Mouse (Mus musculus): ENCODE measurements around the gene Rpl22l1. TPM values are rescaled to one million over a fixed set of nuclear protein-coding genes. Genes with fewer than 3 reads are reported as not detected.
"Not testable (repeated sequence)": the region's sequence is repeated elsewhere in the genome, so short reads cannot be mapped to it uniquely, and the experiment has no call there.

Rpl22l1 gene
- polyA plus RNA-seq, 1 experiment from 2014 or later: 339 TPM

DNA sequence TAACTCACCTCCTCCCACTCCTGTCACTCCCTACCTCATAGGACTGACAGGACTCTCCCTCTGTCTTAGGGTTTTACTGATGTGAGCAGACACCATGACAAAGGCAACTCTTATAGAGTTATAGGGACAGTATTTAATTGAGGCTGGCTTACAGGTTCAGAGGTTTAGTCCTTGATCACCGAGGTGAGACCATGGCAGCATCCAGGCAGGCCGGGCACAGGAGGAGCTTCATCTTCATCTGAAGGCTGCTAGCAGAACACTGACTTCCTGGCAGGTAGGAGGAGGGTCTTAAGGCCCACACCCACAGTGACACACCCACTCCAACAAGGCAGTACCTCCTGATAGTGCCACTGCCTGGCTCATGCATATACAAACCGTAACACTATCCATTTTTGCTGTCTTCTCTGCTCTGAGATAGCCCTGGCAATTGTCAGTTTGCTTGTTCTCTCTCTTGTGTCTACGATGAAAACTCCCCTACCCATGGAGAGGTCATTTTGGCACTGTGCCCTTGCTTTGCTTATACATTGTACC lies 10.8 kb downstream of the Rpl22l1 start:
- no peaks in the 10 kb centered on the region for H3K36me3 ChIP-seq (replicated peaks; ENCODE audit: control insufficient read depth, insufficient read depth)
- no peaks in the 10 kb centered on the region for H3K4me1 ChIP-seq (replicated peaks; ENCODE audit: control insufficient read depth, insufficient read depth, low read length)
- no peaks in the 10 kb centered on the region for H3K9me3 ChIP-seq (ENCODE audit: control insufficient read depth, low read length)
- WGBS: 77% methylated on average over 4 of the region's 4 CpGs
- no peak overlapping the region for H3K27ac ChIP-seq
- no peak overlapping the region for H3K4me2 ChIP-seq (replicated peaks)
- no peak overlapping the region for H3K4me3 ChIP-seq (replicated peaks; ENCODE audit: low read length)
- no peak for ATAC-seq (ENCODE audit: low FRiP score)
- no peaks in the 10 kb centered on the region for H3K27me3 ChIP-seq (ENCODE audit: control insufficient read depth, insufficient read depth, low read length)
- DNase-seq (ENCODE audit: low spot score): no peak
- no peak overlapping the region for H3K9ac ChIP-seq

DNA sequence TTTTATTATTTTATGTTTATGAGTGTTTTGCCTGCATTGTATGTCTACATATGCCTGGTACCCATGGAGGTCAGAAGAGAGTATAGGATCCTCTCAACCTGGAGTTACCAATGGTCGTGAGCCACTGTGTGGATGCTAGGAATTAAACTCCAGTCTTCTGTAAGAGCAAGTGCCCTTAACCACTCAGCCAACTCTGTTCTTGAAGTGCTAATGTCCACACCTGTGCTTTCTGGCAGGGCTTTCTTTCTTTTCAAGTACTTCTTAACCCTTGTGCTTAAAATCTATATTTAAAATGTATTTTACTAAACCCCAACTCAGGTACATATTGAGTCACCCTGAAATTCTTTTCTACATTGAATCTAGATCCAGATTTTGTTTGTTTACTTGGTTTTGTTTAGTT lies 21.0 kb downstream of the Rpl22l1 start:
- ATAC-seq (ENCODE audit: low FRiP score) (no peak), DNase-seq (ENCODE audit: low spot score) (no peak)
- H3K9ac ChIP-seq: no peak overlapping the region
- H3K27me3 ChIP-seq (ENCODE audit: control insufficient read depth, insufficient read depth, low read length): no peaks in the 10 kb centered on the region
- H3K9me3 ChIP-seq (ENCODE audit: control insufficient read depth, low read length): no peaks in the 10 kb centered on the region
- no peak overlapping the region for H3K4me2 ChIP-seq (replicated peaks)
- H3K4me1 ChIP-seq (replicated peaks; ENCODE audit: control insufficient read depth, insufficient read depth, low read length): no peaks in the 10 kb centered on the region
- 96% methylated on average over 1 of the region's 1 CpGs for WGBS
- H3K4me3 ChIP-seq (replicated peaks; ENCODE audit: low read length): no peak overlapping the region
- no peaks in the 10 kb centered on the region for H3K36me3 ChIP-seq (replicated peaks; ENCODE audit: control insufficient read depth, insufficient read depth)
- H3K27ac ChIP-seq: no peak overlapping the region

GRCm38 (mm10) chr3:28827605-28828004 lies 22.4 kb downstream of the Rpl22l1 start:
- Histone ChIP-seq H3K36me3 (replicated peaks; ENCODE audit: control insufficient read depth, insufficient read depth) (no peaks in the 10 kb centered on the region), H3K9ac (no peak overlapping the region), H3K27ac (no peak overlapping the region), H3K9me3 (ENCODE audit: control insufficient read depth, low read length) (no peaks in the 10 kb centered on the region), H3K4me3 (replicated peaks; ENCODE audit: low read length) (no peak overlapping the region), H3K4me1 (replicated peaks; ENCODE audit: control insufficient read depth, insufficient read depth, low read length) (no peaks in the 10 kb centered on the region), H3K27me3 (ENCODE audit: control insufficient read depth, insufficient read depth, low read length) (no peaks in the 10 kb centered on the region), H3K4me2 (replicated peaks) (no peak overlapping the region)
- ATAC-seq (ENCODE audit: low FRiP score): no peak
- no peak for DNase-seq (ENCODE audit: low spot score)
- 92% methylated on average over 2 of the region's 2 CpGs for WGBS

GRCm38 (mm10) chr3:28829454-28829853 lies 24.2 kb downstream of the Rpl22l1 start:
- H3K4me3 ChIP-seq (replicated peaks; ENCODE audit: low read length): no peak overlapping the region
- no peaks in the 10 kb centered on the region for H3K9me3 ChIP-seq (ENCODE audit: control insufficient read depth, low read length)
- DNase-seq (ENCODE audit: low spot score) (no peak), ATAC-seq (ENCODE audit: low FRiP score) (no peak)
- no peak overlapping the region for H3K4me2 ChIP-seq (replicated peaks)
- H3K36me3 ChIP-seq (replicated peaks; ENCODE audit: control insufficient read depth, insufficient read depth): no peaks in the 10 kb centered on the region
- no peak overlapping the region for H3K9ac ChIP-seq
- H3K27me3 ChIP-seq (ENCODE audit: control insufficient read depth, insufficient read depth, low read length): no peaks in the 10 kb centered on the region
- no peak overlapping the region for H3K27ac ChIP-seq
- no peaks in the 10 kb centered on the region for H3K4me1 ChIP-seq (replicated peaks; ENCODE audit: control insufficient read depth, insufficient read depth, low read length)
- WGBS: 96% methylated on average over 2 of the region's 2 CpGs

DNA sequence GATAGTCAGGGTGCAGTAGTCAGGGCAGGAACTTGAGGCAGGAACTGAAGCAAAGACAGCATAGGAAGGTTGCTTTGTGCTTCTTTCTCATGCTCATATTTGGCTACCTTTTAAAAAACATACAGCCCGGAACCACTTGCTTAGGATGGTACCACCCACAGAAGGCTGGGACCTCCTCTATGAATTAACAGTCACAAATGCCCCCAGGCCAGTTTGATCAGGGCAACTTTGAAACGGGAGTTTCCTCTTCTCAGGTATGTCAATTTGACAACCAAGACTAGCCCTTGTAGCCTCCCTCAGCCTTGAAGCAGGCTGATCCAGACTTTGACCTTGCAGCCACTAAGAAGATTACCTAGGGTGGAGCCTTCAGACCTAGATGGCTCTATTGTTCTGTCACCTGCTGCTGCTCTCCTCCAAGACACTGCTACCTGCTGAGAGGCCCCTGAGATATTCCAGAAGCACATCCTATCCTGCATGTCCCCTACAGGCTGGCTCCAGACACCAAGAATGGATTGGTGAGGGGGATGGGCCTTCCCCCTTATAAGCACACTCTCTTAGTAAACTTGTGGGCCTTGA lies 31.6 kb downstream of the Rpl22l1 start:
- Histone ChIP-seq H3K27me3 (ENCODE audit: control insufficient read depth, insufficient read depth, low read length) (no peaks in the 10 kb centered on the region), H3K4me1 (replicated peaks; ENCODE audit: control insufficient read depth, insufficient read depth, low read length) (no peaks in the 10 kb centered on the region), H3K9me3 (ENCODE audit: control insufficient read depth, low read length) (no peaks in the 10 kb centered on the region), H3K27ac (no peak overlapping the region), H3K4me3 (replicated peaks; ENCODE audit: low read length) (no peak overlapping the region), H3K36me3 (replicated peaks; ENCODE audit: control insufficient read depth, insufficient read depth) (no peaks in the 10 kb centered on the region), H3K4me2 (replicated peaks) (no peak overlapping the region), H3K9ac (no peak overlapping the region)
- WGBS: 84% methylated on average over 2 of the region's 2 CpGs
- no peak for DNase-seq (ENCODE audit: low spot score)
- no peak for ATAC-seq (ENCODE audit: low FRiP score)

- DNase-seq (ENCODE audit: low spot score): no peak
Measured at GRCm38 (mm10) chr3:28841886-28842649, 36.8 kb downstream of the Rpl22l1 start.

GRCm38 (mm10) chr3:28843231-28843630 lies 38.0 kb downstream of the Rpl22l1 start:
- WGBS: 34% methylated on average over 8 of the region's 8 CpGs
- Histone ChIP-seq H3K9ac (no peak overlapping the region), H3K9me3 (ENCODE audit: control insufficient read depth, low read length) (no peaks in the 10 kb centered on the region), H3K4me2 (replicated peaks) (no peak overlapping the region), H3K27me3 (ENCODE audit: control insufficient read depth, insufficient read depth, low read length) (no peaks in the 10 kb centered on the region), H3K36me3 (replicated peaks; ENCODE audit: control insufficient read depth, insufficient read depth) (no peaks in the 10 kb centered on the region), H3K4me3 (replicated peaks; ENCODE audit: low read length) (no peak overlapping the region), H3K4me1 (replicated peaks; ENCODE audit: control insufficient read depth, insufficient read depth, low read length) (no peaks in the 10 kb centered on the region), H3K27ac (no peak overlapping the region)
- no peak for DNase-seq (ENCODE audit: low spot score)
- no peak for ATAC-seq (ENCODE audit: low FRiP score)

More at GRCm38 (mm10) chr3:28841886-28842649, 36.8 kb downstream of the Rpl22l1 start:
- 28% methylated on average over 3 of the region's 3 CpGs for WGBS
- Histone ChIP-seq H3K27me3 (ENCODE audit: control insufficient read depth, insufficient read depth, low read length) (no peaks in the 10 kb centered on the region), H3K4me3 (replicated peaks; ENCODE audit: low read length) (no peak overlapping the region), H3K9ac (no peak overlapping the region), H3K27ac (no peak overlapping the region), H3K4me2 (replicated peaks) (no peak overlapping the region), H3K4me1 (replicated peaks; ENCODE audit: control insufficient read depth, insufficient read depth, low read length) (no peaks in the 10 kb centered on the region), H3K36me3 (replicated peaks; ENCODE audit: control insufficient read depth, insufficient read depth) (no peaks in the 10 kb centered on the region), H3K9me3 (ENCODE audit: control insufficient read depth, low read length) (no peaks in the 10 kb centered on the region)
- ATAC-seq (ENCODE audit: low FRiP score): no peak

GRCm38 (mm10) chr3:28847115-28847514 lies 41.9 kb downstream of the Rpl22l1 start:
- no peak for DNase-seq (ENCODE audit: low spot score)
- H3K27ac ChIP-seq: no peak overlapping the region
- no peak overlapping the region for H3K4me2 ChIP-seq (replicated peaks)
- no peak overlapping the region for H3K9ac ChIP-seq
- no peaks in the 10 kb centered on the region for H3K27me3 ChIP-seq (ENCODE audit: control insufficient read depth, insufficient read depth, low read length)
- no peaks in the 10 kb centered on the region for H3K36me3 ChIP-seq (replicated peaks; ENCODE audit: control insufficient read depth, insufficient read depth)
- H3K9me3 ChIP-seq (ENCODE audit: control insufficient read depth, low read length): no peaks in the 10 kb centered on the region
- H3K4me3 ChIP-seq (replicated peaks; ENCODE audit: low read length): no peak overlapping the region
- H3K4me1 ChIP-seq (replicated peaks; ENCODE audit: control insufficient read depth, insufficient read depth, low read length): no peaks in the 10 kb centered on the region
- ATAC-seq (ENCODE audit: low FRiP score): no peak

GRCm38 (mm10) chr3:28852174-28852573 lies 46.9 kb downstream of the Rpl22l1 start:
- not testable (repeated sequence) for H3K27me3 ChIP-seq (ENCODE audit: control insufficient read depth, insufficient read depth, low read length); ATAC-seq (ENCODE audit: low FRiP score); DNase-seq (ENCODE audit: low spot score); H3K4me1 ChIP-seq (replicated peaks; ENCODE audit: control insufficient read depth, insufficient read depth, low read length); H3K36me3 ChIP-seq (replicated peaks; ENCODE audit: control insufficient read depth, insufficient read depth); H3K4me3 ChIP-seq (replicated peaks; ENCODE audit: low read length); H3K9me3 ChIP-seq (ENCODE audit: control insufficient read depth, low read length); H3K9ac ChIP-seq; H3K27ac ChIP-seq; H3K4me2 ChIP-seq (replicated peaks)
- 92% methylated on average over 3 of the region's 3 CpGs for WGBS

All from hindbrain, embryonic 14.5 days (tissue).